Mouse (Mus musculus) brain, adult 2 months (tissue): ENCODE measurements around the gene Otud6a.
"Not testable (repeated sequence)": the region's sequence is repeated elsewhere in the genome, so short reads cannot be mapped to it uniquely, and the experiment has no call there.

Source experiments
- DNase-seq: peaks from one replicate; pipeline ENCODE4 v3.0.0; 2011; ENCODE audit warnings: low read depth, low spot score

The Otud6a gene

GRCm38 (mm10) chrX:100428693-100429092, at the start of gene Otud6a:
Gene Otud6a, plus strand, starts transcription at chrX:100429013.
- no peak for DNase-seq

DNA sequence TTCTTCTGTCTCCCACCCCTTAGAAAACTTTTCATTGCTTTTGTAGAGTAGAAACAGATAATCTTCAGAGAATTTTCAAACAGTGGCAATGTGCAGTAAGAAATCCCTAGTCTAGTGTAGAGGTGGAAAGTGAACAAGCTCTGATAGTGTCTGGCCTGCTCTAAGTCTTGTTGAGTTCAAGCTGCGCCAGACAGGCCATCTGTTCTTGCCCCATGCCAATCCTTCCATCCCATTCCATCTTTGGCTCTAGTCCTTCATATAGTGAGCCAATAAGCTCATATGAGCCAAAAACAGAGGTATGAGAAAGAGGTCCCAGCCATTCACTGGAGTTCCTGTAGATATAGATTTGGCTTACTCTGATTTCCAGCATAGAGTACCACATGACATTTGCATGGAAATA, 38.9 kb upstream of the Otud6a start:
- peak; percentile 58 for DNase-seq

- DNase-seq: peak; percentile 55
These were observed 36.5 kb upstream of the Otud6a start for GRCm38 (mm10) chrX:100392304-100392703.

DNA sequence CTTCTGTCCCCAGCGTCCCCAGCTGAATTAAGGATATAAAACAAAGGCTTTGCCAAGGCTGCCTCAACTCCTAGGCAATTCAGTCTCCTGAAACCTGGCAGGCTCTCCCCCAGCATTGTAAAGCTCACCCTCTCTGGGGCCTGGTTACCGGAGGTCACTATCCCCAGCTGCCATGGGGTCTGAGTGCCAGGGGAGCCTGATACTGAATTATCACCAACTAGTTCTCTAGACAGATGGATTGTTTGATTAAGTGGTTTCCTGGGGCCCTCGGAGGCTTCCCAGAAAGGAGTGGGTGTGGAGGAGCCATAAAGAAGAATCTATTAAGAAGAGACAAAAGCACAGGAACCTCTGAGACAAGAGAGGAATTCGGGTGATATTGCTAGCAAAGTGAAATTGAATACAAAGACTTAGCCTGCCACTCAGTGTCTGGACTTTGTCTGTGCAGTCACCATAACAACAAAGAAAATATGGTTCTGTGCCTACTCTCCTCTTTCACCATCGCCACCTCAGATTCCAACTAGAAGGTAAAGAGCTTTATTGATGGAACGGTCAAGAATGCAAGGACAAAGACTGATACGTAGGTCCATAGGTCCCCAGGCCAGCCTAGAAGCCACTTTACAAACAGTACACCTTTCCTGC, 34.5 kb upstream of the Otud6a start:
- DNase-seq: peak; percentile 10

DNA sequence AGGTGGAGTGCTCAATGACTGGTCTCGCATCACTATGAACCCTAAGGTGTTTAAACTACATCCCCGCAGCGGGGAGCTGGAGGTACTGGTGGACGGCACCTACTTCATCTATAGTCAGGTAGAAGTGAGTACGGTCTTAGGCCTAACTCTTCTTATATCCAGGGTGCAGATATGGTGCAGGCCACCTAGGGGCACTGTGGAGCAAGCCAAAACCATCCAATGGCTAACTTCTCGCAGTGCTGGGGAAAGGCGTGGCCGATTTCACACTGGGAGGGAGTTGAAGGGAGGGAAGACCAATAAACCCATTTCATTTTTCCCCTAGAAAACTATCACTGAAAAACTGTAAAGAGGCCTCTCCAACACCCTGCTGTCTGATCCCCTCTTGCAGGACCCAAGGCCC, 33.8 kb upstream of the Otud6a start:
- peak; percentile 11 for DNase-seq

- DNase-seq: no peak
These were observed 27.9 kb upstream of the Otud6a start for GRCm38 (mm10) chrX:100400900-100401299.

GRCm38 (mm10) chrX:100401657-100402056, 27.2 kb upstream of the Otud6a start:
- no peak for DNase-seq

DNA sequence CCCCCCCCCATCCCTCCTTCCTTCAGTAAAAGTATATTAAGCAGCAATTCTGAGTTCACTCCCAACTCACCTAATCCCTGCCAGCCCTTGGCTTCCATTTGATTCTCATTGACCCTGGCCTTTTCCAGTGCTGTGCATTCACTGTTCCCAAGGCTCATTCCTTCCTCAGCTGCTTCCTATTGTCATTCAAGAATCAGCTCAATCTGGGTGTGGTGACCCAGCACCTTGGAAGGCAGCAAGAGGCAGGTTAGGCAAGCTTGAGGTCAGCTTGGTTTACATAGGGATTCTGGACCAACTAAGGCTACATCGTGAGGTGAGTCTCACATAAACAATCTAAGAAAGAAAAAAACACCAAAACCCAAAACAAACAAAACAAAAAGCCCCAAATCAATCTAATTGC, 19.6 kb upstream of the Otud6a start:
- DNase-seq: no peak

GRCm38 (mm10) chrX:100432311-100432710, 3.5 kb downstream of the Otud6a start:
- DNase-seq: no peak

DNA sequence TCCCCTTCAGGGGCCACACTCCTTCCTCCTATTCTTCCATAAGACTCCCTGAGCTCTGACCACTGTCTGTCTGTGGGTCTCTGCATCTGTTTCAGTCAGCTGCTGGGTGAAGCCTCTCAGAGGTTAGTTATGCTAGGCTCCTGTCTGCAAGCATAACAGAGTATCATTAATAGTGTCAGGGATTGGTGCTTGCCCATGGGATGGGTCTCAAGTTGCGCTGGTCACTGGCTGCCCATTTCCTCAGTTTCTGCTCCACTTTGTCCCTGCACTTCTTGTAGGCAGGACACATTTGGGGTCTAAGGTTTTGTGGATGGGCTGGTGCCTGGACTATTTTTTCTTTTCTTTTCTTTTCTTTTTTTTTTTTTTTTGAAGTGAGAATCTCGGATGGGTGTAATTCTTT, 13.8 kb downstream of the Otud6a start, which contains the start of gene Awat2:
TSS of gene Awat2 (minus strand) at position 101 of the 400 bp plus-strand sequence.
- not testable (repeated sequence) for DNase-seq

- no peak for DNase-seq
These were observed 14.7 kb downstream of the Otud6a start for GRCm38 (mm10) chrX:100443532-100443931.

DNA sequence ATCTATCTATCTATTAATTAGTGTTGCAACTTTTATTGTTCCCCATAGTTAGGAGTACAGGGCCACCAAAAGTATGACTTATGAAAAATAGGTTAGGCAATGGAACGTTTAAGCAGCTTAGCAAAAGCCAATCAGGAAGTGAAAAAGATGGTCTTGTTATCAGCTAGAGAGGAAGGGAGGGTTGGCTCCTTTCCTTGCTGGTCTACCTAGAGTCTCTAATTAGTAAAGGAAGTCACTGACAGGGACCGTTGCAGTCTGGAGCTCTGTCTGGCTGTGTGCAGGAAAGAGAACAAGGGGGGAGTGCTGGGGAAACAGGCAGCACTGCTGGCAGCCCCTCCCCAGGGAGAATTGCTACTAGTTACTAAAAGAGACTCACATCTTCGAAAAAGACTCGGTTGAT, 39.2 kb downstream of the Otud6a start:
- DNase-seq: no peak

DNA sequence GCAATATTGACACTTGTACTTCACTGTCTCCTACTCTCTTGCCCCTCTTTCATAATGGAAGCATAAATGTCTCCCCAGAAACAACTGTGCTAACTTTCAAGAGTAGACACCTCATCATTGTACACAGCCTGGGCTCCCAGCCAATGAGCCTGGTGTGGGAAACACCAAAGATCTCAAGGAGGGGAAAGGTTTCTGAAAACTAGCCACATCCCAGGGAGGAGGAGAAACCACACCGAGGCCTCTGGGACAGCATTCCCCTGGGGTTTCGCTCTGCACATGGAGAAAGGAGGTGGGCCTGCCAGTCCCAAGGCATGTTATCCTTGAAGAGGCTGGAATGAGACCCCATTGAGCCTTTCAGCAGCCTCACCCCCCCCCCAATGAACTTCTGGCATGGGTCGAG, 41.3 kb downstream of the Otud6a start:
- DNase-seq: no peak

GRCm38 (mm10) chrX:100471491-100471890, 42.7 kb downstream of the Otud6a start:
- no peak for DNase-seq

DNA sequence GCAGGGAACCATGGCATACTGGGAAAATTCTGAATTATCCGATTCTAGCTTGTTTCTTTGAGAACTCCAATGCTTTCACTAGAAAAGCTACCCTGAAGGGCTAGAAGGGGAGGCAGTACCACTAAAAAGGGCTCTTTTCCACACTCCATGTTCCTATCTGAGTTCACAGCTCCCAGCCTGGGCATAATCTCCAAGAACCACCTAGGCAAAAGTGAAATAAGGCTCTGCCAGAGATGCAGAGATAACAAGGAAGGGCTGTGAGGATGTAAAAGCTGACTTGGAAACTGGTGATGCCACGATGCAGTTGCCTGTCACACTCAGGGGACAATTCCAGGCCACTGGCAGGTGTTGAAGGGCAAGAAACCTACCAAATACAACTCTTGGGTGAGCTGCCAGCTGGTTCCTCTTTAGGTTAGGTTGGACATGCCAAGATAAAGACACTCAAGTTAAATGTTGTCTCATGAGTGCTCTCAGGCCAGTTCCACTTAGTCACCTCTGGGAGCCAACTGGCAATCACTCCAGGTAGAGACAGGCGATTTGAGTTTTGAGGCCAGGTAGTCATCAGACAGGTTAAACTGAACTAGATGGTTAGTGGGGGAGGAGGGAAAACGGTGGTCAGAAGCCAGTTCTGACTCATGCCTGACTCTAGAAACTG, 46.9 kb downstream of the Otud6a start:
- DNase-seq: no peak
